Mouse (Mus musculus): ENCODE data around the gene Rnls.
A peak's percentile ranks its signal among the peaks of the same experiment; 100 is the strongest.

The Rnls gene

DNA sequence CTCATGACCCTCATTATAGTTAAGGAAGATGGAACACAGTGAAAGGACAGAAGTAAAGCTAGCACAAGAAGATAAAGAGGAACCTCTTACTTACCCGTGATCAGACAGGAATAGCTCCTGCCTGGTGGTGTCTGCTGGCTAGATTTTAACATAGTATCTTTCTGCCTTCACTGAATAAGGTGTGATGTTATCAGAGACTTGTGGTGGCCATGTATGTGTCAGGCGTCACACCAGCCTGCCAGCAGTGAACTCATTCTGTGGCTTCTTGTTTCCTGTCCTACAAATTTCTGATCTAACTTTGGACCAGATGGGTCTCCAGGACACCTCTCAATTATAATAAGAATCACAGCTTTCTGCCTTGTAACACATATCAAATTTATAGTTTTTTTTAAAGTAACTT lies 129.7 kb downstream of the Rnls start:
- no peak for DNase-seq (ENCODE audit: extremely low spot score)

GRCm38 (mm10) chr19:33259164-33259563 lies 132.9 kb downstream of the Rnls start:
- no peak for DNase-seq (ENCODE audit: extremely low spot score)

GRCm38 (mm10) chr19:33253893-33254292 lies 138.2 kb downstream of the Rnls start:
- DNase-seq (ENCODE audit: extremely low spot score) = no peak

- DNase-seq (ENCODE audit: extremely low spot score) = no peak
Measured at GRCm38 (mm10) chr19:33252226-33252625, 139.9 kb downstream of the Rnls start.

GRCm38 (mm10) chr19:33244196-33244595 lies 147.9 kb downstream of the Rnls start:
- no peak for DNase-seq (ENCODE audit: extremely low spot score)

- no peak for DNase-seq (ENCODE audit: extremely low spot score)
Measured at GRCm38 (mm10) chr19:33240386-33240785, 151.7 kb downstream of the Rnls start.

DNA sequence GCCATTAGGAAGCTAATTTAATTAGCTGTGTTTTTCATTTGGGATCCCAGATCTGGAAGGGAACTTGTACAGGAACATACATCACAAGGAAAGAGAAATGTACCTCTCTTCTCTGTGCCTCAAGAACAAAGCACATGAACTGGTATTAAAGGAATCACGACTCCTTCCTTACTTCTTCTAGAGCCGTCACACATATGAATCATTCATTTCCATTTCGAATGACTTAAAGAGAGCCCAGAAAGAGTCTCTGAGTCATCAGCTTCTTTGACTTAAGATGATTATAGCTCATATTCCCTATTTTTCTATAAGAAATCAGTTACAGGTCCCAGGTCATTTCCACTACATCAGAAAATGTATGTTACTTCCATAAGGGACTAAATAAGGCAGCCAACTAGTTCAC lies 159.2 kb downstream of the Rnls start:
- no peak for DNase-seq (ENCODE audit: extremely low spot score)

- no peak for DNase-seq (ENCODE audit: extremely low spot score)
Measured at GRCm38 (mm10) chr19:33231303-33231702, 160.8 kb downstream of the Rnls start.

DNA sequence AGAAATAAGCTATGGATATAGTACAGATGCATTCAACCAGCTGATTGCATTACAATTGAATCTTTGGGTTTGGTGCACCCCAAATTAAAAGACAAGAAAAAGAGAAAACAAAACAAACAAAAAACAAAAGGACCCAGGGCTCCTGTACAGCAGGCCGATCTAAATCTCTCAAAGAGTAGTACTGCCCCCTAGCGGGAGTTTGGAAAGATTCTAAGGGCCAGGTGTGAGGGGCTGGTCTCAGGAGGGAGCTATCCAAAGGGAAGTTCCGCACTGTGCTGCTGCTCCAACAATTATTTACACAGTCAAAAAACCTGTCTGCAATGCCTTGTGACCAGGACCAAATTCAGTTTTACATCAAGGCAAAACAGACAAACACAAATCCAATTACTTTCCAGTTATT lies 165.1 kb downstream of the Rnls start:
- peak; percentile 80 for DNase-seq (ENCODE audit: extremely low spot score)

DNA sequence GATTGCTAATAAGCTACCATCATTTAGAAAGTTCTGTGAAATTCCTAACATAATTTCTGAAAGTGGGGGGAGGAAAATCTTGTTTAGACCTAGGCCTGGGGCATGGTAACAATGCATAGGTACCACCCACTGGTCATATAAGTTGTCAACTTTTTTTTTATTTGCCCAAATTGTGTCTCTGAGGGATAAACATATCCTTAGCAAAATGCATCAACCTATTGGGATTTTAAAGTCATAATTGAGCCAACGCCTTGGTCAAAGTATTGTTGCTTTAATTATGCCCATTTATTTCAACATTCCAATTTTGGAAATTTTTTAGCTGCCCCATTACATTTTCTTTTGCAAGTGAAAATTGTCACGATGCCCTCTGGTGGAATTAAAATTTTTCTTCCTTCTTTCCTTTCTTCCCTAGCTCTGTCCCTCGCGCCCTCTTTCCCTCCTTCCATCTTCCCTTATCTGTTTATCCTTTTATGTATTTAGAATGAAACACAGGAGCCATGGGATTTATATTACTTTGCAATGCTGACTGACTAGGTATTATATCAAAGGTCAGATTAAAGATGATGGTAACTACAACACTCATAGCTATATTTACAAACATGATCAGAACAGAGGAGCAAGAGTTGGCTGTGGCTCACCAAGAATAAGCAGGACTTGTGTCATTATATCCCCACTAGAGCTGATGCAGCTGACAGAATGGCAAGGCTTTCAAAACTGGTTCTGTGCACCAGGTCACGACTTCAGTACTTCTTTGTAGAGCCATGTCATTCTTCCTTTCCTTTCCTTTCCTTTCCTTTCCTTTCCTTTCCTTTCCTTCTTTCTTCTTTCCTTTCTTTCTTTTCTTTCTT lies 166.0 kb downstream of the Rnls start:
- DNase-seq (ENCODE audit: extremely low spot score) = no peak

DNA sequence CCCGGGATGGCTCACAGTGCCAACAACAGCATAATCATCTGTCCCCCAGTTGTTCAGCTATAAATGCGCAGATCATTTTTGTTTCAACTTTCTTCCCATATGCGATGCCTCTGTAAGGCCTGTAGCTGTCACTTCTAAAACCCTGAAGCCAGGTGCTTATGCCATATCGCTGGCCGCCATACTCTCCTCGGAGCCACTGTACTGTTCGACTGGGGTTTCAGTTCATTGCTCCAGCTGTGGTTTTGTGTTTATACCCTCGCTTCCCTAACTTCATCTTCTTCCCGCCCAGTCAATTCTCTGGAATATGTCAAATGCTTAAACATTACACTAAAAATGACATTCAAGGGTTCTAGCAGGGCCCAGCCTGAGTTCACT lies 167.1 kb downstream of the Rnls start:
- DNase-seq (ENCODE audit: extremely low spot score) = no peak

DNA sequence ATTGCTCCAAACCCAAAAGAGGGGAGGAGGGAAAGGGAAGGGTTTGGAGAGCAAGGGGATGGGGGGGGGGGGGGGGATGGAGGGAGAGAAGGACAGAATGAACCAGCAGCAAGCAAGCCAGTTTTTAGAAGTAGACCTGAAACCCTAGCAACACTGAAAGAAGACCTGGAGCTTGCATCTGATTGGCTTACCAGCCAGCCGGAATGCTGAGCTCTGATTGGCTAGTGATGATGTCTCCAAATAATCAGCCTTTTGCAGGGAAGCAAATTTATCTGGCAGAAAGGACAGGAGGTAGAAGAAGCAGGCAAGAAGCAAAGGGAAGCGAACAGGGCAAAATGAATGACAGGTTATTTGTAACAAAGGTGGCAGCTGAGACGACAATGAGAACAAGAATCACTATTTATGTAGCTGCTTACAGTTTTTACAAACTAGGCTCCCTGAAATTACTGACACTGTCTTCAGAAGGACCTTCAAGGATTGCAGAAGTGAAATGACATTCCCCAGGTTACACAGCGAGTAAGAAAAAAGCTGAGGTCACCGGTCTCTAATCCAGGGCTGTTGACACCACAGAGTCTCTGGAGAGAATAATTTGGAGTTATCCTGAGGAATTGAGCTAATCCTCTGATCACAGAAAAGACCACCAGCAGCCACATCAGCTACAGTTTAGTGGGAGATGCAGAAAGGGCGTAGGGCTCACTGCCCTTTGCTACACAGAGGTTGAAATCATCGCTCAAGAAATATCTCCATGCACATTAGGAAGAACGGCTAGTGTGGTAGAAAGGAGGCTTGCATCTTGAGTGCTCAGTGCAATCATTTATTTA lies 167.7 kb downstream of the Rnls start:
- peak; percentile 24 for DNase-seq (ENCODE audit: extremely low spot score)

DNA sequence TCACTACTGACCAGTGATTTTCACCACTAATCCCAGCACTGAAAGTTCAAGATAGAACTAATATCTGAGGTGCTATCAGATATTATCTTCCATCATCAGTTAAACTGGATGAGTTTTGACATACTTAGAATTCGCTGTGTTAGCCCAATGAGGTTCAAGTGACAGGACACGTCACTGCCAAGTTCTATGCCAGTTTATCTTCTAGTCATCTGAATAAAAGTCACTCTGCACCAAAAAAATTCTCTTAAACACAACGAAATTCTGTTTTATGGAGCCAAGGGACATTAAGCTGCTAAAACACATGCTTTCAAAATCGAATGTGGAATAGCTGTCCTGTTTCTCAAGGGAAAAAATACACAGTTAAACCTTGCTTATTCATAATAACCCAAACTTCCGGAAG lies 168.3 kb downstream of the Rnls start:
- no peak for DNase-seq (ENCODE audit: extremely low spot score)

- DNase-seq (ENCODE audit: extremely low spot score) = no peak
Measured at GRCm38 (mm10) chr19:33223276-33223675, 168.8 kb downstream of the Rnls start.

- no peak for DNase-seq (ENCODE audit: extremely low spot score)
Measured at GRCm38 (mm10) chr19:33222595-33223223, 169.4 kb downstream of the Rnls start.

DNA sequence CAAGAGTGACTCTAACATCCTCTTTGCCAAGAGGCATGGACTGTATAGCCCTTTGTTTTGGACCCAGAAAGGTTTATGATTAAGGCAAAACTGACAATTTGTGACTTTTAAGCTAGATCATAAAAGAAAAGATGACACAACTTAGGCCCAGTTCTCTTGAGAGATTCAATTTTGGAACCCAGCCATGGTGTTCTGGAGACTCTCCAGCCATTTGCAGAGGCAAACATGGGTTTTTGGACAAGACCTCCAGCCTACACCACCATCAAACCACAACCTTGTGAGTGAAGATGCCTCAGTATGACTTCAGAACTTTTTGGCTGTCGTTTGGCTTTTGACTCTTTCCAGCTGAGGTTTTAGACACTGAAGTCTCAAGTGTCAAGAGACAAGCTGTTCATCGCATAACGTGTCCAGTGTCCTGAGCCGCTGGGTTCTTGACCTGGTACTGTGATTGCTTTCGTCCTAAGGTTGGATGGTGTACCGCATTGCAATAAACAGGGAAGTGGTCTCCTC lies 174.2 kb downstream of the Rnls start:
- DNase-seq (ENCODE audit: extremely low spot score) = no peak

- no peak for DNase-seq (ENCODE audit: extremely low spot score)
Measured at GRCm38 (mm10) chr19:33209709-33210108, 182.4 kb downstream of the Rnls start.

DNA sequence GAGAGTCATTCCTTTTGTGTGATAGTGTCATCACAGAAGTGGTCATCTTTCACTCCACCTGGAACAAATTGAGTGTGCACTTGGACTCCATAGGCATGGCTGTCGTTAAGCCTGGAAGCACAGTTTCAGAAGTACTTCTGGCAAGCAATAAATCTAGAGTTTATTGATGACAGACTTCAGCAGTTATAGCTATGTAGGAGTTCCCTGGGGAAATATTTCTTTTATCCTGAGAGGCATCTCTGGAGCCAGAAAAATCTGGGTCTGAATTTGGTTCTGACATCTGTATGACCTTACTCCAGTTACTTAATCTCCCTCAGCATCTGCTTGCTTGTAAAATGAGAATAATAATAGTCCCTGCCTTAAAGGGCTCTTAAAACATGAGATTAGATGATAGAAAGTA lies 184.1 kb downstream of the Rnls start:
- DNase-seq (ENCODE audit: extremely low spot score) = no peak

DNA sequence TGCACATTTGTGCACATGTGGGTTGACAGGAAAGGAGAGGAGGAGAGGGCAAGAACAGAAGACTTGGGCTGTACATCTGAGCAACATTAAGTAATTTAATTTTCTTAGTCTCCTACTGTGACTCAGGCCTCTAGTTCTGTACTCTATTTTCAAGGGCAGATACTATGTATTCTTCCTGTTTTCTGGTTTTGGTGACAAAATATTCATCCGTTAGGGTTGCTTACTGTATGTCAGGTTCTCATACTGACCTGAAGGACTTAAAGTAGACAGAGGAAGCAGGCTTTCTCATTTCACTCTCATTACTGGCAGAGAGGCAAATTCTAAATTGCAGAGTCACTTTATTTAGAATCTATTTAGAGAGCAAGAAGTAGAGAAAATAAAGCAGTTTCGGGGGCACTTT lies 186.7 kb downstream of the Rnls start:
- DNase-seq (ENCODE audit: extremely low spot score) = no peak

- DNase-seq (ENCODE audit: extremely low spot score) = no peak
Measured at GRCm38 (mm10) chr19:33202422-33202821, 189.7 kb downstream of the Rnls start.

- DNase-seq (ENCODE audit: extremely low spot score) = no peak
Measured at GRCm38 (mm10) chr19:33201181-33201580, 190.9 kb downstream of the Rnls start.

- no peak for DNase-seq (ENCODE audit: extremely low spot score)
Measured at GRCm38 (mm10) chr19:33192064-33192463, 200.0 kb downstream of the Rnls start.
